Mouse (Mus musculus) neural tube, embryonic 11.5 days (tissue): ENCODE results near the gene D13Ertd608e. TPM values are rescaled to one million over a fixed set of nuclear protein-coding genes. Genes with fewer than 3 reads are reported as not detected.
"Not testable (repeated sequence)": the region's sequence is repeated elsewhere in the genome, so short reads cannot be mapped to it uniquely, and the experiment has no call there.

Experiments used
- ATAC-seq: fragments of 200-750 bp; cut with Nextera tagmentation; 2 replicates; pipeline ENCODE4 v1.8.0; 2017; ENCODE audit warnings: moderate number of reproducible peaks, mild to moderate bottlenecking, moderate TSS enrichment, moderate library complexity; ENCODE audit not compliant: insufficient read depth, low FRiP score, low TSS enrichment
- DNase-seq: peaks from one replicate; pipeline ENCODE4 v3.0.0-alpha.2; 2015; ENCODE audit warnings: low spot score
- H3K27ac ChIP-seq: fragments of 300-500 bp; sonication (generic); 2 replicates; pipeline ENCODE4 v1.5.1; 2014; ENCODE audit warnings: low read depth, mild to moderate bottlenecking, low read length
- H3K27me3 ChIP-seq: fragments of 300-500 bp; sonication (generic); 2 replicates; pipeline ENCODE4 v1.6.1; 2014; ENCODE audit warnings: mild to moderate bottlenecking, low read length, mixed read lengths; ENCODE audit not compliant: control insufficient read depth, insufficient read depth
- H3K36me3 ChIP-seq: fragments of 300-500 bp; sonication (generic); 2 replicates; pipeline ENCODE4 v1.6.1; 2014; ENCODE audit warnings: mild to moderate bottlenecking, low read length, moderate library complexity, mixed read lengths; ENCODE audit not compliant: control insufficient read depth, insufficient read depth
- H3K4me1 ChIP-seq: fragments of 300-500 bp; sonication (generic); 2 replicates; pipeline ENCODE4 v1.6.1; 2014; ENCODE audit warnings: low read length, mixed read lengths; ENCODE audit not compliant: control insufficient read depth, insufficient read depth
- H3K4me2 ChIP-seq: fragments of 300-500 bp; sonication (generic); 2 replicates; pipeline ENCODE4 v1.6.1; 2014; ENCODE audit warnings: low read depth, mild to moderate bottlenecking, moderate library complexity
- H3K4me3 ChIP-seq: fragments of 300-500 bp; sonication (generic); 2 replicates; pipeline ENCODE4 v1.5.1; 2014; ENCODE audit warnings: low read depth, low read length
- H3K9ac ChIP-seq: fragments of 300-500 bp; sonication (generic); 2 replicates; pipeline ENCODE4 v1.6.1; 2014; ENCODE audit warnings: mild to moderate bottlenecking, low read length
- H3K9me3 ChIP-seq: fragments of 300-500 bp; sonication (generic); 2 replicates; pipeline ENCODE4 v1.6.1; 2016; ENCODE audit warnings: low read length; ENCODE audit not compliant: control insufficient read depth
- WGBS: fragments of 180-500 bp; shearing (Covaris S2); extraction: QIAGEN DNeasy Blood & Tissue Kit; methylation state at CpG from one replicate; pipeline ENCODE4 v1.1.7; 2014; 5-methylcytosine and 5-hydroxymethylcytosine counted together
- polyA plus RNA-seq: library from polyadenylated mRNA; unstranded; fragments of >200 nt; fragmentation: Nextera tagmentation; extraction: Ambion mirVana; gene quantifications from 2 replicates; pipeline ENCODE4 v1.2.1, GENCODE M21; 2014

Gene D13Ertd608e
- polyA plus RNA-seq, 1 experiment from 2014 or later: not detected

- H3K9ac ChIP-seq: no peak overlapping the region
- 88% methylated on average over 9 of the region's 9 CpGs for WGBS
- no peaks in the 10 kb centered on the region for H3K27me3 ChIP-seq
- no peak overlapping the region for H3K4me2 ChIP-seq
- no peaks in the 10 kb centered on the region for H3K36me3 ChIP-seq
- no peaks in the 10 kb centered on the region for H3K9me3 ChIP-seq
- H3K4me1 ChIP-seq: no peaks in the 10 kb centered on the region
- DNase-seq (no peak), ATAC-seq (no peak)
- H3K4me3 ChIP-seq: no peak overlapping the region
- H3K27ac ChIP-seq: no peak overlapping the region
Measured at GRCm38 (mm10) chr13:119810031-119810430, 25.8 kb upstream of the D13Ertd608e start.

- no peak for ATAC-seq
- no peak for DNase-seq
- Histone ChIP-seq H3K9me3 (no peaks in the 10 kb centered on the region), H3K27me3 (no peaks in the 10 kb centered on the region), H3K4me1 (no peaks in the 10 kb centered on the region), H3K4me3 (no peak overlapping the region), H3K4me2 (no peak overlapping the region), H3K9ac (no peak overlapping the region), H3K36me3 (no peaks in the 10 kb centered on the region), H3K27ac (no peak overlapping the region)
- 68% methylated on average over 8 of the region's 8 CpGs for WGBS
Measured at GRCm38 (mm10) chr13:119816798-119817197, 19.0 kb upstream of the D13Ertd608e start.

- ATAC-seq (no peak), DNase-seq (no peak)
Measured at GRCm38 (mm10) chr13:119817579-119818206, 18.1 kb upstream of the D13Ertd608e start.

DNA sequence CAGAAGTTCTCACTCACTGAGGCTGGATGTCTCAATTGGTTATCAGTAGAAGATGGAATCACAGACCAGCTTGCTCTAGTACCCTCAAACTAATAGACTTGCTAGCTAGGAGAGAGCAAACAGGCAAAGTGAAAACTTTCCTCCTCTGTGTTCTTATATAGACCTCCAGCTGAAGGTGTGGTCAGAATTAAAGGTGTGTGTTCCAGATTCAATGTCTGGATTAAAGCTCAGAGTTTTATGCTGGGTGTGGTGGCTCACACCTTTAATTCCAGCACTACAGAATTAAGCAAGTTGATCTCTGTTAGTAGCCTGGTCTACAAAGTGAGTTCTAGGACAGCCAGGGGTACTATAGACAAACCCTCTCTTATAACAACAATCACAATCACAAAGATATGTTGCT is 5.7 kb upstream of the D13Ertd608e start, which contains the start of gene AF067063:
AF067063 (minus strand) TSS at position 101 of the 400 bp plus-strand sequence.
- not testable (repeated sequence) for H3K27me3 ChIP-seq, H3K4me1 ChIP-seq, ATAC-seq

More at GRCm38 (mm10) chr13:119817579-119818206, 18.1 kb upstream of the D13Ertd608e start:
- Histone ChIP-seq H3K9me3 (no peaks in the 10 kb centered on the region), H3K4me3 (no peak overlapping the region), H3K9ac (no peak overlapping the region), H3K36me3 (no peaks in the 10 kb centered on the region), H3K4me2 (no peak overlapping the region), H3K27me3 (no peaks in the 10 kb centered on the region), H3K27ac (no peak overlapping the region), H3K4me1 (no peaks in the 10 kb centered on the region)
- 23% methylated on average over 2 of the region's 2 CpGs for WGBS

GRCm38 (mm10) chr13:119836324-119836811 is 562 bp downstream of the D13Ertd608e start:
- peak; percentile 53 for DNase-seq
- ATAC-seq: peak; percentile 80
- not testable (repeated sequence) for H3K36me3 ChIP-seq, H3K9ac ChIP-seq, H3K9me3 ChIP-seq, H3K27me3 ChIP-seq, H3K27ac ChIP-seq, H3K4me1 ChIP-seq, H3K4me3 ChIP-seq
- H3K4me2 ChIP-seq: peak overlapping the region; percentile 27
- 15% methylated on average over 22 of the region's 23 CpGs for WGBS

More for the DNA sequence above, 5.7 kb upstream of the D13Ertd608e start, which contains the start of gene AF067063:
- not testable (repeated sequence) for H3K36me3 ChIP-seq, H3K27ac ChIP-seq, H3K9ac ChIP-seq, H3K4me3 ChIP-seq, H3K4me2 ChIP-seq, DNase-seq, H3K9me3 ChIP-seq

DNA sequence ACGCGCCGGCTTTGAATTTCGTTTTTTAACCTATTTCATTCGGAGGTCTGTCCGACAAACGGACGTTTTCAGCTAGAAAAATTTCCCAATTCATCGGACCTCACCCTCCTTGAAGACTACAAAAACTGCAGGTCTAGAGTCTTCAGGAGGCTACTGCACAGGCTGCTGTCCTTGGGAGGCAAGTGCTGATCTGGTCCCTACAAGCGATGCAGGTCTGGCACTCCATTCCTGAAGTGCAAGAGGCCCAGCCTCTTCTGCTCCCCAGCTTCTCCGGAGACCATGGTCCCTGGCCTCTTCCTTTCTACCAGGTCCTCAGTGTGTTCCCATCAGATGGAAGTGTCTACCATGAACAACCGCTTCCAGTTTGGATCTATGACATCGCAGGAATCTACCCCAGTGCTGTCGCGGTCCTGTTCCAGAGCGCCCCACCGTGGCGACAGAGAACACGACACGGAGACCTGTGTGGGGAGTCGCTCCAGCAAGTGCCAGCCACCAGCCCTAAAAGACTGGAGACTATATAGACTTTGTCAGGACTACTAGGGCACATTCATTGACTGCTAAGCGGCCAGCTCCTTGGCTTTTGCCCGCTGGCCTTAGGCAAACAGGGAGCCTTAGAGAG is 2.0 kb downstream of the D13Ertd608e start:
- not testable (repeated sequence) for H3K4me1 ChIP-seq, H3K9me3 ChIP-seq, H3K36me3 ChIP-seq, H3K27ac ChIP-seq, H3K27me3 ChIP-seq, H3K4me2 ChIP-seq, H3K9ac ChIP-seq, H3K4me3 ChIP-seq
- WGBS: 4% methylated on average over 14 of the region's 23 CpGs
- peak; percentile 54; the same call in 1 of the 2 replicates for ATAC-seq
- DNase-seq: peak; percentile 72

DNA sequence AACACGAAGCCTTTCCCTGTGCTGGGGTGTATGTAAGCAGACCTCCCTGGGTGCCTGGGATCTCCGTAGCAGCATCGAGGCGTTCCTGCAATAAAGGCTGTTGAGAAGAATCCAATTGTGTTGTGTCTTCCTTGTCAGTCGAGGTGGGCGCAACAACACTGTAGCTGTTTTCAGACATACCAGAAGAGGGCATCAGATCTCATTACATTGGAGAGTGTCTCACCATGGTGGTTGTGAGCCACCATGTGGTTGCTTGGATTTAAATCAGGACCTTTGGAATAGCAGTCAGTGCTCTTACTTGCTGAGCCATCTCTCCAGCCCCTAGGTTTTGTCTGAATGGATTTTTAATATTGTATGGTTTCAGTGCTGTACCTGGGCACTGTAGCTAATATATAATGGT is 4.2 kb downstream of the D13Ertd608e start:
- not testable (repeated sequence) for H3K9ac ChIP-seq, H3K9me3 ChIP-seq, ATAC-seq, H3K27me3 ChIP-seq, H3K27ac ChIP-seq, H3K36me3 ChIP-seq, H3K4me3 ChIP-seq, H3K4me1 ChIP-seq, H3K4me2 ChIP-seq
- DNase-seq: peak; percentile 10
- WGBS: 31% methylated on average over 6 of the region's 6 CpGs

DNA sequence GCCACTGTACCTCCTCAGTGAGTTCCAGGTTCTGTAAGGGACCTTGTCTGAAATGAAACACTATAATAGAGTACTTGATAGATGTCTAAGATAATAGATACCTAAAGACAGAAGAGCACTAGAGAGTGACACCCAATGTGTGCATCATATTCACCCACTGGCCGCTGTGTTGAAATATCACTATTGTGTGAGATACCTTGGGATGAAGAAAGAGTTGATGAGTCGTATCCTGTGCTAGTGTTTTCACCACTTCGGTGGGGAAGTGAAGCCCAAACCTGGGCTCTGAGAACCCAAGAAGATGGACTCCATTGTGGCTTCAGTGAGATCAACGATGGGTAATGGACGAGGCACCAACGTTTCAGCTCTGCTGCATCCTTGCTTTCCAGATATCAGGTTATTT is 26.6 kb downstream of the D13Ertd608e start:
- H3K9ac ChIP-seq, H3K27ac ChIP-seq, H3K36me3 ChIP-seq, ATAC-seq, H3K4me3 ChIP-seq, H3K9me3 ChIP-seq, H3K27me3 ChIP-seq, H3K4me2 ChIP-seq, H3K4me1 ChIP-seq, DNase-seq: not testable (repeated sequence)
- WGBS: no CpG with 5 or more reads among the region's 6 CpGs
